Mouse (Mus musculus): Measurements from ENCODE around the gene Krtap10-10.
"Not testable (repeated sequence)": the region's sequence is repeated elsewhere in the genome, so short reads cannot be mapped to it uniquely, and the experiment has no call there.

The Krtap10-10 gene

GRCm38 (mm10) chr10:77835647-77836046 is at the start of gene Krtap10-10:
Krtap10-10 (plus strand) TSS chr10:77835947.
- in situ Hi-C loops (cut with MboI) = no loop called here

- in situ Hi-C loops (cut with MboI) = not testable (repeated sequence)
These were observed 47.9 kb upstream of the Krtap10-10 start, which contains the start of gene Gm7137 for GRCm38 (mm10) chr10:77787876-77788275. Gm7137 (minus strand) TSS chr10:77788200.

DNA sequence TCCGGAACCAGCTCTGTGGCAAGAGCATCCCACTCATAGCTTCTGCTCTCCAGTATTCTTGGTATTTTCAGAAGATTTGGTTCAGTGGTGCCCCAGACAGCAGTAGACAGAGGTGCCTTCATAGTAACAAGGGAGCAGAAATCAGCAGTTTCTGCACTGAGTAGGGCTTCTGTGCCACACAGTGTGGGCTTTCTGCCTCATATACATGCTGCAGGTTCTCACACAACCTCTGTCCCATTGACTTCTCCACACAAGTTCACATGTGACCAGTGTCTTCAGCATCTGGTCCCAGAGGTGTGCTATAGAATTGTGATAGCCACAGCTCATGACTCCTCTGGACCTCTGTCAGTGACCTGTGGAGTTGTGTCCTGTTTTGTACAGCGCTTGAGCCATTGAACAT is 47.1 kb upstream of the Krtap10-10 start:
- in situ Hi-C loops (cut with MboI) = no loop called here

DNA sequence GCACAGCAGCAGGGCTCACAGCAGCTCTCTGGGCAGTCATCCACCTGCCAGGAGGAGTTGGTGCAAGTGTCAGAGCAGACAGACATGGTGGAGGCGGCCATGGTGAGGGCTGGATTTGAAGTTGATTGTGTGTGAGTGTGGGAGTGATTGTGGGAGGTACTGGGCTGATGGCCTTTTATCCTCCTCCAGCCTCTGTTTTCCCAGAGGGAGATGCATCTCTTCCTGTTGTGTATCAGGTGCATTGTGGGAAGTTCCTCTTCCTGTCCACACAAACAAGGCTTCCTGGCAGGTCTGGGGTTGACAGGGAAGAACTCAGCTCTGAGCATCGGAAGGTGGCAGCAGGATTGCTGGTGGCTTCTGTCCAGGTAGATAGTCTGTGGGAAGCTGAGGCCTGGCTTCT is 40.8 kb upstream of the Krtap10-10 start, which contains the start of gene Gm9639:
Gm9639 (minus strand) TSS at position 101 of the 400 bp plus-strand sequence.
- in situ Hi-C loops (cut with MboI) = no loop called here

- in situ Hi-C loops (cut with MboI) = no loop called here
These were observed 38.1 kb upstream of the Krtap10-10 start for GRCm38 (mm10) chr10:77797677-77798076.

DNA sequence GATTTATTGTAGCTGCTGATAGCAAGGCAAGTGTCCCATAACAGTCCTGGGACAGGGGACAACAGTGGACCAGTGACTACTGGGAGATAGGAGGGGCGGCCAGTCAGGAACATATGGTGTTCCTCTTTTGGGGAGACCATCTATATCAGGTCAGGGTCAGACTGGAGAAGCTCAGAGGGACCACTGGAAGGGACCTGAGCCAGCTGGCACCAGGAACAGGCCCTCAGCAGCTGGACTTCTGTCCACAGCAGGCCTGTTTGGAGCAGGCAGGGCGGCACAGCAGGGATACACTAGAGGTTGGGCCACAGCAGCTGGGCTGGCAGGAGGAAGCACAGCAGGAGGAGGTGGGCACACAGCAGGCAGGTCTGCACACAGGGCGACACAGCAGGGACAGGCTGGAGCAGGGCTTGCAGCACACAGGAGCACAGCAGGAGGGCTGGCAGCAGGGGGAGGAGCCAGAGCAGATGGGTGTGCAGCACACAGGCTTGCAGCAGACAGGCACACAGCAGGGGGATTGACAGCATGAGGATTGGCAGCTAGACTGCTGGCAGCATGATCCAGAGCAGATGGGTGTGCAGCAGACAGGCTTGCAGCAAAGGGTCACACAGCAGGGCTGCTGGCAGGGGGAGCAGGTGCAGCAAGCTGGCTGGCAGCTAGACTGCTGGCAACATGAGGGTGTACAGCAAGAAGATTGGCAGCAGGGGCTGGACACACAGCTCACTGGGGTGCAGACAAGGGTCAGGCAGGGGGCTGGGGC is 37.4 kb upstream of the Krtap10-10 start:
- in situ Hi-C loops (cut with MboI) = not testable (repeated sequence)

- in situ Hi-C loops (cut with MboI) = no loop called here
These were observed 36.7 kb upstream of the Krtap10-10 start, which contains the start of gene Gm19668 for GRCm38 (mm10) chr10:77798921-77799508. Gm19668 (minus strand) TSS chr10:77799133.

DNA sequence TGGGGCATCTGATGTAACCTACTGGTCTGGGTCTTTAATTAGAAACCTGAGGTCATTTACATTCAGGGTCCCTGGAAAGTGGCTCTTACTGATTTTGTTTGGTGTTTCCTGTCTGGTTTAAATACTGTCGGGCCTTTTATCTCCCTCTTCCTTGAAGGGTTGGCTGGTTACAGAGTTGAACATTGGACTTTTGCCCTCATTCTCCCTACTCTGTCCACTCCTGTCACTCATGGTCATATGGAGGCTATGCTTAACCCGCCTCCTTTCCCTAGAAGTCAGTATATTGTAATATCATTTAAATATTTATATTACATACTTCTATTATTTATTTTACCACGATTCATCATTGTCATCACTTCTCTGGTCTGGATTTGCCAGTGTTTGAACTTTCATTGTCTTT is 31.7 kb upstream of the Krtap10-10 start:
- in situ Hi-C loops (cut with MboI) = no loop called here

- in situ Hi-C loops (cut with MboI) = no loop called here
These were observed 24.0 kb upstream of the Krtap10-10 start, which contains the start of gene Gm9507 for GRCm38 (mm10) chr10:77811743-77812142. Gm9507 (minus strand) TSS chr10:77811843.

DNA sequence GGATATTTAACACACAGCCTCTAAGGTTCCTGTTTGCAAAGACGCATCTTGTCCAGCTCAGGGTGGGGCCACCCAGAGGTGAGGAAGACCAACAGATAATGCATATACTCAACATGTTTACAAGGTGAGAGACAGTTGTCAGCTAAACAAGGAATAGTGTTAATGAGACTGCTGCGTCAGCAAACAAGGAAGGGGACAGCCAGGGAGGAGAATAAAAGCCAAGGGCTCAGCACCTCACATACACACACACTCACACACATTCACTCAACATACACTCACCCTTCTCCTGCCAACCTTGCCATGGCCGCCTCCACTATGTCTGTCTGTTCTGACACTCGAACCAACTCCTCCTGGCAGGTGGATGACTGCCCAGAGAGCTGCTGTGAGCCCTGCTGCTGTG is 21.4 kb upstream of the Krtap10-10 start, which contains the start of gene Gm2696:
Gm2696 (plus strand) TSS at position 301 of the 400 bp plus-strand sequence.
- in situ Hi-C loops (cut with MboI) = no loop called here

DNA sequence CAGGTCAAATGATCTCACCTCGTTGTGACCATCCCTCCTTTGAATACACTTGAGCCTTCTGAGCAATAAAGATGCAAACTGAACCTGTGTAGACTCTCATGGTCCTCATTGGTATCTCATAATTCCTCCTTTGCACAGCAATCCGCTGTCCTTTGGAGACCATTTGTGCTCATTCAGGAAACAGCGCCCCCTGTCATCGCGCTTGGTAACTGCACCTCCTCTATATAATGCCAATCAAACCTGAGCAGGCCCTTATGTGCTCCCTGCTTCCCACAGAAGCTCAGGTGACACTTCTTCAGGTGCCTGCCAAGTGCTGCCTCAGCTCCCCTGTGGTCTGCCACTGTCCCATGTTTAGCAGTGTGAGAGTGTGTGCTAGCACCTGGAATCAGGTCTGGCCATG is 20.2 kb upstream of the Krtap10-10 start:
- in situ Hi-C loops (cut with MboI) = no loop called here

- in situ Hi-C loops (cut with MboI) = no loop called here
These were observed 17.2 kb upstream of the Krtap10-10 start for GRCm38 (mm10) chr10:77818523-77818922.

- in situ Hi-C loops (cut with MboI) = no loop called here
These were observed 16.5 kb upstream of the Krtap10-10 start for GRCm38 (mm10) chr10:77819203-77819602.

DNA sequence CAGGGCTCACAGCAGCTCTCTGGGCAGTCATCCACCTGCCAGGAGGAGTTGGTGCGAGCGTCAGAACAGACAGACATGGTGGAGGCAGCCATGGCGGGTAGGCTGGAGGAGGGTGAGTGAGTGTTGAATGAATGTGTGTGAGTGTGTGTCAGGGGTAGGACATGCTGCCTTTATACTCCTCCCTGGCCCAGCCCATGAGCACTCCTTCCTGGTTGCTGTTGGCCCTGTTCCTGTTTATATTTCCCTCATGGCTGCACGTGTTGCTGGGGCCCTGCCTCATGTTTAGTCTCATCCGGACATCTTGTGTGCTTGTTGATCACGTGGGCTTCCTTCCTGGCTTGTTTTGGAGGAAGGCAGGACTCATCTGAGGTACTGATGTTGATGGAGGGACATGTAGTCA is 8.8 kb upstream of the Krtap10-10 start, which contains the start of gene Krtap10-4:
Krtap10-4 (minus strand) TSS at position 145 of the 400 bp plus-strand sequence.
- in situ Hi-C loops (cut with MboI) = no loop called here

- in situ Hi-C loops (cut with MboI) = no loop called here
These were observed 3.3 kb downstream of the Krtap10-10 start for GRCm38 (mm10) chr10:77839006-77839405.

DNA sequence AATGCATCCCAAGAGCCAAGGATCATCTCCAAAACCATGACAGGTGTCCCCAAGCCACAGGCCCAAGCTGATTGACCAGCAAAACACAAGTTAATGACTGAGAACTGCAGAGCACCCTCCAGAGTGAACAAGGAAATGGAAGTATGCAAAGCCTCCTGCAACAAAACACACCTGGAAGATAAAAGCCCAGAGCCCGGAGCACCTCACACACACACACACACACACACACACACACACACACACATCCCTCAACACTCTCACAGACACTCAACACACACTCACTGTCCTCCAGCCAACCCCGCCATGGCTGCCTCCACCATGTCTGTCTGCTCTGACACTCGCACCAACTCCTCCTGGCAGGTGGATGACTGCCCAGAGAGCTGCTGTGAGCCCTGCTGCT is 10.8 kb downstream of the Krtap10-10 start, which contains the start of gene Gm36176:
Gm36176 (plus strand) TSS at position 301 of the 400 bp plus-strand sequence.
- in situ Hi-C loops (cut with MboI) = no loop called here

DNA sequence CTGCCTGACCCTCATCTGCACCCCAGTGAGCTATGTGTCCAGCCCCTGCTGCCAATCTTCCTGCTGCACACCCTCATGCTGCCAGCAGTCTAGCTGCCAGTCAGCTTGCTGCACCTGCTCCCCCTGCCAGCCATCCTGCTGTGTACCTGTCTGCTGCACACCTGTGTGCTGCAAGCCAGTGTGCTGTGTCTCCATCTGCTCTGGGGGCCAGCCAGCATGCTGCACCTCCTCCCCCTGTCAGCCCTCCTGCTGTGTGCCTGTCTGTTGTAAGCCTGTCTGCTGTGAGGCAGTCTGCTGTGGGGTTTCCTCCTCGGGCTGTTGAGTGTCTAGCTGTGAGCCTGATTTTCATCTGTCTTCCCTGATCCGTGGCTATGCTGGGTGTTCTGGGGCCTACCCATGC is 11.2 kb downstream of the Krtap10-10 start:
- in situ Hi-C loops (cut with MboI) = no loop called here

DNA sequence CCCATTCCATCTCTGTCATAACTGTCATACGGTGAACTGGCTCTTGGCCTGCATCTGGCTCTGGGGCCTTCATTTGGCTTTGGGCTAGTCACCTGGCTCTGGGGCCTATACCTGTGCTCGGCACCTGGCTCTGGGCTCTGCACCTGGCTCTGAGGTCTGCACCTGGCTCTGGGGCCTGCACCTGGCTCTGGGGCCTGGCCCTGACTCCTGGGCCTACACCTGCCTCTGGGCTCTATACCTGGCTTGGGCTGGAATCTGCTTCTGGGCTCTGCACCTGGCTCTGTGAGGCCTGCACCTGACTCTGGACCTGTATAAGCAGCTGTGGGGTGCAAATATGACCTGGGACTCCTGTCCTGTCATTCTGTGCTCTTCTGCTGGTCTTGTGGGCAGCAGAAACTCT is 11.8 kb downstream of the Krtap10-10 start:
- in situ Hi-C loops (cut with MboI) = no loop called here

DNA sequence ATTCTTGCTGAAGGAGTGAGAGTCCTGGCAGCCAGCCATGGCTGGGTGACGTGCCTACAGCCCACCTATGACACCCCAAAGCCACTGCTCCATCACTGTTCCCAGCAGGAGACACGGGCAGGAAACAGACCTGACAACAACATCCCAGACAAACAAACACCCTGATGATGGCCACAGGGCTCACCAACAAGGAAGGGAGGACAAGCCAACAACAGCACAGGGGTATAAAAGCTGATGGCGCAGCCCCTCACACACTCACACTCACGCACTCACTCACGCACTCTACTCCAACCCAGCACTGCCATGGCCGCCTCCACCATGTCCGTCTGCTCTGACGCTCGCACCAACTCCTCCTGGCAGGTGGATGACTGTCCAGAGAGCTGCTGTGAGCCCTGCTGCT is 16.8 kb downstream of the Krtap10-10 start, which contains the start of gene Gm10318:
Gm10318 (plus strand) TSS at position 301 of the 400 bp plus-strand sequence.
- in situ Hi-C loops (cut with MboI) = no loop called here

DNA sequence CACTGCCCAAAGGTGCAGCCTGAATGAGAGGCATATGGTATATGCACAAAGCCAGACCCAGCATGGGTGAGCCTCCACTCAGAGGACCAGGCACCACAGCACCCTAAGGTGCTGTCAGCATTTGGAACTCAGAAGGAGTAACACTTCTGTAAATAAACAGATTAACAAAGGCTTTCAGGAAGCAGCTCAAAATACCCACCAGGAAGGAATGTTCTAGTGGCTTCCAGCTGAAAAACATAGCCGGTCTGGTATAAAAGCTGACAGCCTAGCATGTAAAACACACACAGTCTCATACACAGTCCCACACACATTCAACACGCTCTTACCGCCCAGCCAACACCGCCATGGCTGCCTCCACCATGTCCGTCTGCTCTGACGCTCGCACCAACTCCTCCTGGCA is 25.9 kb downstream of the Krtap10-10 start, which contains the start of gene Gm3285:
Gm3285 (plus strand) TSS at position 301 of the 400 bp plus-strand sequence.
- in situ Hi-C loops (cut with MboI) = no loop called here

- in situ Hi-C loops (cut with MboI) = no loop called here
These were observed 28.5 kb downstream of the Krtap10-10 start for GRCm38 (mm10) chr10:77864067-77864761.

GRCm38 (mm10) chr10:77864762-77865143 is 29.0 kb downstream of the Krtap10-10 start:
- in situ Hi-C loops (cut with MboI) = no loop called here

Measured in mature B cell (primary cell).